Mouse (Mus musculus) heart, adult 18-20 months (tissue): ENCODE measurements around the gene Ksr2. TPM values are rescaled to one million over a fixed set of nuclear protein-coding genes. Genes with fewer than 3 reads are reported as not detected.
A peak's percentile ranks its signal among the peaks of the same experiment; 100 is the strongest.

Experiments
- DNase-seq, 2 experiments: peaks; one replicate each; pipeline ENCODE4 v3.0.0; 2021 to 2022; ENCODE audit warnings: mixed read lengths in 1 of 2
- total RNA-seq, 2 experiments: library from RNA; stranded (reverse); gene quantifications; 2 replicates each; pipeline ENCODE4 v1.2.3; 2021

The Ksr2 gene
- total RNA-seq, 2 experiments from 2014 or later: 0.07 to 0.10 TPM

DNA sequence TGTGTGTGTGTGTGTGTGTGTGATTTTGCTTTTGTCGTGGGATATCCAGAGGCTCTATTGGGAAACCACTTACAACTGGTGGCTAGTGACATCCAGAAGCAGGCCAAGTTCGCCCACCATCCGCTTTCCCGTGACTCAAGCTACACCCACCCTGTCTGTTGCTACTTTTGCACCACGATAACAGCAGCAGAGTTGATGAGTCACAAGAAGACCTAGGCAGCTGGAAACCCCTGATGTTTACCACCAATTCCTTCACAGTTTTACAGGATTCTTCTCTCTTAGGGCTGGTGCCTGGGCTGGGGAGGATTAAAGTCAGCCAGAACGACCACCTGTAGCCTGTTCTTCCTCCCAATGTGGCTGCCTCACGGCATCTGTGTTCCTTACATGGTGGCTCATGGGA lies 277.5 kb downstream of the Ksr2 start:
- DNase-seq: no peak

DNA sequence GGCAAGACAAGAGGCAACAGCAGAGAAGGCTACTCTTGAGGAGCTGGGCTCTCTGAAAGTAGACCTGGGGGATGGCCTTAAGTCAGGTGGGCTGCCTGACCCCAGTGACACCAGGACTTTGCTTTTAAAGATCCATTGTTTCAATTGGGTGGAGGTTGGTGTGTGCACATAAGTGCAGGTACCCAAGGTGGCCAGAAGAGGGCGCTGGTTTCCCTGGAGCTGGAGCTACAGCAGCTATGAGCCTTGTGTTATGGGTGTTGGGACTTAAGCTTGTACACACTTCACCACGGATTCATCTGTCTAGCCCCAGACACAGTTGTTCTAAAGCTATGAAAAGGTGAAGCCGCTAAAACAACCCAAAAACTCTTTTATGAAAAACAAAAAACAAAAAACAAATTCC lies 279.8 kb downstream of the Ksr2 start:
- DNase-seq: no peak

DNA sequence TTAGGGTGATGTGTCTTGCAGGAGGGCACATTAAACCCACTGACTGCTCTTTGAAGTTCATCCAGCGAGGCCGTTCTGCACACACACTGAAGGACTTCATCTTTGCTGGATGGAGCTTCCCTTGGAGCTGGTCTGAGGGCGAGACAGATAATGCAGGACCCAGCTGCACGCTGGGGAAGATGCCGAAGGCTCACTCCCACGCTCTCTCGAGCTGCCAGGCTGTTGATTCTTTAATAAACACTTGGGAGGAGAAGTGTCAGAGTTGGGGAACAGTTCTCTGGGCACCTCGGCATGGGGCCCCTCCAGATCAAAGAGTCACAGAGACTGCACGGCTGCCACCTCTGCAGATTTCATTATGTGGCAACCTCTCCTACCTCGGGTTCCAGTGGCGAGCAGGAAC lies 280.8 kb downstream of the Ksr2 start:
- no peak for DNase-seq

DNA sequence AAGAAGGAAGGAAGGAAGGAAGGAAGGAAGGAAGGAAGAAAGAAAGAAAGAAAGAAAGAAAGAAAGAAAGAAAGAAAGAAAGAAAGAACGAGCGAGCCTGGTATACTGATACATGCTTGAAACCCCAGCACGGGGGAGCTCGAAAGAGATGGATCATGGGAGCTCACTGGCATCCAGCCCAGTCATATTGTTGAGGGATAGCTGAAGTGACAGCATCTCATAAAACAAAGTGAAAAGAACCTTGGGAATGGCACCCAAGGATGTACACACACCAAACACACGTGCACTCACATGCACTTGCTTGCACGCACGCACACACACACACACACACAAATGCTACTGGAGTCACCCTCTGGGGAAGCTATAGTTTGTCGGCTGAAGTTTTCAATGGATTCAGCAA lies 282.6 kb downstream of the Ksr2 start:
- no peak for DNase-seq

DNA sequence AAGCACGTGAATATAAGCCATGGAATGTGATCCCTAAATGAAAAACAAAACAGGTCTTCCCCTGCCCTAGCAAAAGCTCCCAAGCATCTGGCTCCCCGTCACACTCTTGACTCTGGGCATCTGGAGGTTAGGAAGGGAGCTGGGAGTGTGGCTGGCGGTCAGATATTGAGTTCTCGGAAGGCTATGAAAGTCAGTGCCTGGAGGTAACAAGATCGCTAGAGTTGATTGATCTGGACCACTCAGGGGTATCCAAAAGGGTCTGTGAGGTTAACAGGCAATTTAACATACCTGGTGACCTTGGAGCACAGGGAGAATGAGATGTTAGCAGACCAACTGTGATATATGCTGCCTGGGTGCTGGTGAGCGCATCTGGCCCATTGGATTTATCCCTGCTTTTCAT lies 283.8 kb downstream of the Ksr2 start:
- DNase-seq: no peak

DNA sequence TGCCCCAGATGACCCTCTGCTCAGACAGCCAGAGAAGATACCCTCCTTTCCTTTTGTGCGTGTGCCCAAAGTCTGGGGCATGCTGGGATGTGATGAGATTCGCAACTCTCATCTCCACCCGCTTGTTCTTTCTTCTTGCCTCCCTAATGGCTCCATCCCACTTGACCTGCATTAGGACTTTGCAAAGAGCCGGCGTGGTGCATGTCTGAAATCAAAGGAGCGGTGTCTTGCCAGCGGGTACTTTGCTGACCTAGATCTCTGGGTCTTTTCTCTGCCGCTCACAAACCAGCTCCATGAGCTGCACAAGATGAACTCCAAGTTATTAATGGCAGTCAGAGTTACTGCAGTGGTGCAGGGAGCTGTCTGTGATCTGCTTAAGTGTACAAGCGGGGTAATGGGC lies 290.6 kb downstream of the Ksr2 start:
- DNase-seq: peak in 1 of 2 experiments; percentile 7

DNA sequence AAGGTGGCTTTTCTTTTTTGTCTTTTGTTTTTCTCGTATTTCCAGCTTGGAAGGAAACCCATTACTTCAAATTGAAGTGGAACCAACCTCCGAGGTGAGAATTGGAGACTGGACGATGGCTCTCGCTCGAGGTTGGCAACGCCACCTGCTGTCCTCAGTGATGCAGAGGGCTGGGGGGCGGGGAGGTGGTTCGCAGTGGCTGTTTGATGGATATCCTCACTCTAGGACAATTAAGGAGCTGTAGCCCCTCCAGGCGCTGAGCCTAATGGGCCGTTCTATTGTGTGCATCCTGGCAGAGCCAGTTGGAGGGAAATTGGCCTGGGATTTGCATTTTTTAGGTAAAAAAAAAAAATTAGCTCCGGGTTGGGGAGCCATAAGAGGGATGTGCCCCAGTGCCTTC lies 292.8 kb downstream of the Ksr2 start:
- no peak for DNase-seq

DNA sequence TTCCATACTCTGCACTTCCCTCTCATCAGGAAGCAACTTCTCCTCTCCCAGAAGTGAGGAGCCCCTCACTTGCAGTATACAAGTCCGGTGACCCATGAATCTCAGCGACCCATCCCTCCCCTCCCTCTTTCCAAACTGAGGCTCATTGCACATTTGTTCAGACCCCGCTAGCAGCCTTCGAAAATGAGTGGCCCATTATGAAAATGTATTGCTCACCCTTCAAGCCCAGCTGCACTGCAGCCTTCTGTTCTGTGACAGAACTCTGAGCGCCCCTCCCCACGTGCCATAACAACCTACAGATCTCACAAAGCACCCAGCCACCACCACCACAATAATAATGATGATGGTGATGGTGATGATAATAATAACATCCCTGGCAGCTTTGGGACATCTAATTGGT lies 295.5 kb downstream of the Ksr2 start:
- no peak for DNase-seq

DNA sequence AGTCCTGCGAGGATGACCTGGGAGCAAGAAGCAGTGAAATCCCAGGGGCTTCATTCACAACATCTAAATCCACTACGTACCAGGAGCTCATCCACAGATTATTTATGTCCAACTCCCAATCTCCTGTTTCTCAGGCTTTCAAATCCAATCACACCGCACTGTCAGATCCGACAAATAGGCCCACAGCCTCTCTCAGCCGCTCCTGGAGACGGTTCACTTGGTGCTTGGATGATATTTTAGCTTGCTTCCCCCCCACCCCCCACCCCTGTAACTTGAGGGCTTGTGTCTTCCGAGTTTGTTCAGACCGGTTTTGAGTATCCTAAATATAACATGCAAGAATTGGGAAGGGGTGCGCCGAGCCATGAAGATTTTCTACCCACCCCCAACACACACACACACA lies 297.8 kb downstream of the Ksr2 start:
- DNase-seq: no peak

DNA sequence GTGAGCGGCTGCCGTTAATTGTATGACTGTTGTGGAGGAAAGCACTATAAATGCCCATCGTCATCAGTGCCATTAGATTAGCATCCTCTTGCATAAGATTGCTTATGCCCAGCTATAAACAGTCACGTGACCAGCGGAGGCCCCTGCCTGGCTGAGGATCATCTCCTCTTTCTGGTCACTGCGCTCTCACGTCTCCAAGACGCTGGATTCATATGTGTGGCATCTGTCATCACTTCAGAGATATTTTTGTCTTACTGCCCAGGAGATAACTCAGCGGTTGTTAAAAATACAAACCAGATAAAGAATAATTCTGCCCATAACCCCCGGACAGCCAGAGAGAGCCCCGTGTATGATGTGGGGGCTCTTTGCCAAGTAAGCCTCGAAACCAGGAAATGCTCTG lies 298.4 kb downstream of the Ksr2 start:
- DNase-seq: peak; percentile 21 to 37

DNA sequence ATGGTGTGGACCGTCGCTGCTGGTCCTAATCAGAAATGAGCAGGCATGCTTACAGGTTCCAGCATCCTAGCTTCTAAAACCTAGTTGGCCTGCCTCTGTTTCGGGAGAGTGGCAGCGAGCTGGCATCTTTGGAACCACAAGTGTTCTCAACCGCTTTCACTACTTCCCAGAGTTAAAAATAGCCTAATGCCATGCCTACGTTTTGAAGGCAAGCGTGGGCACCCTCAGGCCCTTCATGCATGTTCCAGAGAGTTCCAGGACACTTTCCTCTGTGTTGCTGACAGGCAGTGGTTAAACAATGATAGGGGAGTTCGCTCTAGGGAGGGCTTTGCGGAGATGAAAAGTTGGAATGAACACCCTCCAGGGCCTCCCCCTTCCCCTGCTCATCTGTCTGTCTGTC lies 303.3 kb downstream of the Ksr2 start:
- DNase-seq: peak; percentile 22 to 28

DNA sequence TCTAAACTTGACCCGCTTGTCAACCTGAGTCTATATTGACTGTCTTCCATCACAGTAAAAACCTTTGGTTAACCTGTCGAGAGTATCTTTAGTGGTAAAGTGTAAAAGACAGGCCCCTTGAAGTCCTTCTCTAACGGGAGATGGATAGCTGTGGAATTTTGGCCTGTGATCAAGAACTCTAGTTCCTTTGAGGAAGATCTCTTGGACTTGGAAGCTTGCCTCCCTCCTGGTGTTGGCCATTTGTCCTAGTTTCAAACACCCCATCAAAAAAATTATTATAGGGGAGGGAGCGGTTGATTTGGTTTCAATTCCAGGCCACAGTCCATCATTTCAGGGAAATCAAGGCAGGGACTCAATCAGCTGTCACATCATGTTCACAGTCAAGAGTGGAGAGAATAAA lies 309.5 kb downstream of the Ksr2 start:
- no peak for DNase-seq

DNA sequence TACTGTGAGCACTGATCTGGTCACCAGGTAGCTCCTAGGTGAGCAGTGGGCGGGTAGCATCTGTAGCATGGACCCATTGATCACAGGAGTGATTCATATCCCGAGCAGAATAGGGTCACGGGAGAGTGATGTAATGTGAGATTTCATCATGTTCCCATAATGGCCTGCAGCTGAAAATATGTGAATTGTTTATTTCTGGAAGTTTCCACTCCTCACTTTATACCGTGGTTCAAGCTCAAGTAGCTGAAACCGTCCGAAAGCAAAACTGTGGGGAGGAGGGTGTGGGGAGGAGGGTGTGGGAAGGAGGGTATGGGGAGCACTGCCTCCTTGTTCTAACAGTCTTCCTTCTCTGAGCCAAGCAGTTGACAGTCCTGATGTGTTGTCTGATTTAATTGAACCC lies 312.7 kb downstream of the Ksr2 start:
- no peak for DNase-seq

DNA sequence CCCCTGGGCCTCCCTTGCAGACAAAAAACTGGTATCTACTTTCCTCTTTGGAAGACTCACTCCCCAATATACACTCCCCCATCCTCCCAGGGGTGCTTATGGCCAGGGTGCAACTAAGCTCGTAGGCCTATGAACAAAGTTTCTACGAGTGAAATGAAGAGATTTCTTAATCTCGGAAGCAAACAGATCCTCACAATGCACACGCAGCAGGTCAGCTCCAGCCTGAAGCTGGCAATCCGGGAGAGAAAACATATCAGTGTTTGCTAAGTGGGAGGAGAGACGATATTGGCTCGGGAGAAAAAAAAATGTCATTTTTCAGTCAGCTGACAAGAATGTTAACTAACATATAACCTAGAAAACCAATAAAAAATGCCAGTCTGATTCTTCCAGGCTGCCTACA lies 313.3 kb downstream of the Ksr2 start:
- no peak for DNase-seq

DNA sequence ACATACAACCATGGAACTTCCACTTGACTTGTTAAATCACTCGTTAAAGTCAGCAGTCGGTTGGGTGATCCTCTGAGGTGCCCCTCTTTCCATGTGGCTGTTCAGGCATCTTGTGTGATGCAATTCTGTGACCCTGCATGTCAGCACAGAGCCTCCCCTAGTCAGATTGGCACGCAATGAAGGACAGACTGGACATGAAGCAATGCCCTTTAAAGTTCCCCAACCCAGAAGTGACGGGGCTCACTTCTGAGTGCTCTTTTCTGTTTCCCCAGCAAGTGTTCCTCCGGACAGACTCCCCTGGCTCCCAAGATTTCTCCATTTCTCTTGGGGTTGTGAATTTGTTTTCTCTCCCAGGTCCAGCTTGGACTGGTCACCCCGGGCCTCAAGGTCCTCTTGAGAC lies 317.5 kb downstream of the Ksr2 start:
- no peak for DNase-seq

DNA sequence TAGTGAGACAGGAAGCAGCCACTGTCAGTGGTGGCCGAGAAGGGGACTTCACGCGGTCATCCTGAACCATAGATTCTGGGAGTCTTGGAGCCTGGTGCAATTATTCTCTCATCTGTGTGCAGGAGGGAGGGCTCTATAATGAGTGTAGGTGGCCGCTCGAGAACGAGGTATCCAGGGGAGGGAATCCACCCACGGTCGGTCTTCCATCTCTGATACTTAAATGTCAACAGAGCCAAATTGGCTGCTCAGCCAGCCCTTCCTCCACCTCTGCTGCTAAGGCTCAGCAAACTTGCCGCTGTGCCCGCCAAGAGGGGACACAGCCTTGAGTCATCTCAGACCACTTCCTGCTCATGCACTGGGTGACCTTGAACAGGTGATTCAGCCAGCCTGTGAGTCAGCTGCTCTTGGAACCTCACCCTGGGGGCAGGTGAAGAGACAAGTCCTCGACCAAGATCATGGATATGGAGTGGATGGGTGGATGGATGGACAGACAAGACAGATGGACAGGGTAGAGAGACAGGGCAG lies 330.9 kb downstream of the Ksr2 start:
- no peak for DNase-seq

DNA sequence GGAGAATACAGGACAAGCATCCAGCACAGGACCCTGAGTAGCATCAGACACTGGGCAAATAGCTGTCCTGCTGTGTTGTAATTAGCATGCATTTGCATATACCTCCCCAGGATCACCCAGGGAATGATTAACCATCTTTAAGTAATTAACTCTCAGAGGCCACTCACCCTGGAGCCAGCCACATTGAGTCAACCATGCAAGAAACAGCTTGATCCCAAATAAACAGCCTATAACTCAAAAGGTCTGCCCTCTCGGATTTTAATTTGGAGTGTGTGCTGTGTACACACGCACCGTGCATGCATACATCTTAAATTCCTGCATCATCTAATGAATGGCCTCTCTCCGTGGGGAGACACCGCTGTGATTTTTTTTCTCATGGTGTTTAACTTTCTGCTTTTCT lies 335.6 kb downstream of the Ksr2 start:
- DNase-seq: no peak

DNA sequence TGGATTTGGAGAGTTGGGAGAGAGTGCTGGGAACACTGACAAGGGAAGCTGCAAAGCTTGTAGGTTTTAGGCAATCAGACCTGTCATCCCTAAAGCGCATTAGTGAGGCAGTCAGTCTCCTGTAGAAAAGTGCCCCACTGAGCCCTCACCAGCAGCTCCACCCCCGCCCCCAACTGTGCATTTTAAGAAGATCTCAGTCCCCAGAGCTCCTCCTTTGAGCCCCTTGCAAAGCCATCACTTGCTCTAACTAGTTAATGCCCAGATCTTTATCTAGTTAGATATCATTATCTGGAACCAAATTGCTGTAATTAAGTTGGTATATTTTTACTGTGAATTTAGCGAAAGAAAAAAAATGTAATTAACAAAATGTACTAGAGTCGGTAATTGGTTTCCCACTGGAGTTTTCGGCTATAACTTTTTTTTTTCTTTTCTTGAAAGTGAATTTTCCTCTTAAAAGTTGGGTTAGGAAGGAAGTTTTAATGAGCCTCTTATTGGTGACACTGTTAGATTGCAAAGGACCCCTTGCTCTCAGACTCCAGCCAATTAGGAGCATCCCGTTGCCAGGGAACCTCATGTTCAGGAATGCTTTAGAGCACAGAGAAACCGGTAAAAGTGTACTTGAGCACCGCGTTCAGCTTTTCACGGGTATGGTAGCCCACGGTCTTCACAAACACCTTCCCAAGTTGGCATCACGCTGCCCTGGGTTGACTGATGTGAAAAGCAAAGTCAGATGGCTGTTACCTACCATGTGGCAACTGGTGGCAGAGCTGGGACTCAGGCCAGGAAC lies 344.1 kb downstream of the Ksr2 start:
- DNase-seq: no peak

DNA sequence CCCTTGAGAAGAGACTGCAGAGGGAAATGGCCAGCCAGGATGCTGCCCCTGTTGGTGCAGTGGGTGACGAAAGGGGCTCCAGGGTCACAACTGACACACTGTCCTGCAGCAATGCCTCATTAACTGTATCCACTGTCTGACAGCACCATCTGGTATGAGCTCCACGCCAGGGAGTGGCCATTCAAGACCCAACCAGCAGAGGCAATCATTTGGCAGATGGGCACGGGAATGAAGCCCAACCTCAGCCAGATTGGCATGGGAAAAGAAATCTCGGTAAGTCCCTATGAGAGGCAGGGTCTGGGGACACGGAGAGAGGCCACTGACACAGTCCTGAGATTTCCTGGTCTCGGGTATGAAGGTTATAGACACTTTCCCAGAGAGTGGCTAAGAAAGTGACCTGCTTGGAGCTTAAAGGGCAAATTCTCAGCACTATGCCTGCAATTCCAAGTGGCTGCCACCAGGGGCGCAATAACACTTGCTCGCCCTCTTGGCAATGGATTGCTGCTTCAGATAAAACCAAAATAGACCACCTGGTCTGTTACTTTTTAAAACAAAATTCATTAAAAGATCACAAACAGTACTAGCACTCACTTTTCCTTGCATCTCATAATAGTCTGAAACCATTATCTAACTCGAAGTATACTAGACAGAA lies 347.5 kb downstream of the Ksr2 start:
- no peak for DNase-seq

DNA sequence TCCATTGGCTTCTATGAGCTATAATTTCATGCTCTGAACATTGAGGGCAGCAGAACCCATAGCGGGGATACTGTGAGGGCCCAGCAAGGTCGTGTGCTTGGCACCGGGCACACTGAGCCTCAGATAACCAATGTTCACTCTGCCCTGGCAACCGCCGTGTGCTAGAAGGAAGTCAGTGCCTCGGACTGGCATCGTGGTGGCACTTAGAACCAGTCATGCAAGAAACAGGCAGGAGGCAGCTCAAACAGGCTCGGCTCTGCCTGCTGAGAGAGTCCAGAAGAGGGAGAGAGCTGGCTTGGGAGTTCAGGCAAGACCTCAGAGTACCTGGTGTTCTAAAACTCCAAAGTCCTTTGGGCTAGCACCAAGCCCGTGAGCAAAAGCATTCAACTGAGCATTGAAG lies 350.7 kb downstream of the Ksr2 start:
- peak; percentile 22 to 25 for DNase-seq

DNA sequence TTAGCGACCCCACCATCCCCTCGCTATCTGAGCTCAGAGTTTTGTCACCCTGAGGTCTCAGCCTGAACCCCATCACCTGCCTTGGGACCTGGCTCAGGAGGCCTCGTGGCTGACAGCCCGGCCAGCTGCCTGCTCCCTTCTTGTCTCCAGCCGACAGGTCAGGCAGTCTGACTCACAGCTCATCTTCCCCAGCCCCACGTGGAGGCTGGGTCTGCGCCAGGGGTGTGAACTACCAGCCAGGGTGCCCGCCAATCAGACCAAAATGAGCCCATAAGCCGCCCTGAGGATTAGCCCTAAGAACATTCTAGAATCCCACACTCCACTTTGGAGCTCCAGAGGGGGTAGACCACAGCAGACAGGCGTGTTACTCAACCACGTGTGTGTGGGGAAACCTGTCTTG lies 365.4 kb downstream of the Ksr2 start:
- DNase-seq: peak; percentile 21 to 24

DNA sequence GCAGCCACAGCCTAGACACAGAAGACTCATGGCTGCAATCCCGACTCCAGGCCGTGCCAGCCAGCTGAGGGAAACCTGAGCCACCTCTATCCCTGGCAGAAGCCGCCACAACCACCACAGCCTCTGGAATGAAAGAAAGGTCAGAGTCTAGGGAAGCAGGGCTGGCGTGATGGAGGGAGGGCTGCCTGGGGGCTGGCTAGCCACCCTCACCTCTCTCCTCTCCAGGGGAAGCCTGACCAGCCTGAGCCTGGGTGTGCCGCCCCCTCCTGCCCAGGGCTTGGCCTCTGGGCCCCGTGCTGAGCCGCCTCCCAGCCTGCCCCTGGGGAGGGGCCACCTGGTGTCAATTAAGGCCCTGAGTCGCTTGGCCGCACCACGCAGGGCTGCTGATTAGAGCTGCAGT lies 366.9 kb downstream of the Ksr2 start, which contains the start of gene Nos1:
Nos1 (plus strand) TSS at position 352 of the 400 bp plus-strand sequence.
- peak; percentile 36 to 51 for DNase-seq

DNA sequence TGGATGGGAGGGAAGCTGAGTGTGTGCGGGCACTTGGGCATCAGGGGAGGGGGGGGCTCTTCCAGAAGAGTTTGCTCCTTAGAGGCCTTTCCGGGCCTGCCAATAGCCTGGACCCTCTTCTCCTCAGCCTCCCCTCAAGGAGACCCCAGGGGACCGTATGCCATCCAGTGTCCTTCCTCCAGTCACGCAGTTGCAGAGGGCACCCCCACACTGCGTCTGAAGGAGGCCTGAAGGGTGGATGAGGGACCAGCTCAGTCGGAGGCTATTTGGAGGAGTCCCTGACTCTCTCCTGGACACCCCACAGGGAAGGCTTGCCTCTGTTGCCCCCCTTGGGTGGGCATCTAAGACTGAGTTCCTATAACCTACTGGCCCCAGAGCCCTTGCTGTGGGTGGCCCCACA lies 367.4 kb downstream of the Ksr2 start:
- DNase-seq: no peak

DNA sequence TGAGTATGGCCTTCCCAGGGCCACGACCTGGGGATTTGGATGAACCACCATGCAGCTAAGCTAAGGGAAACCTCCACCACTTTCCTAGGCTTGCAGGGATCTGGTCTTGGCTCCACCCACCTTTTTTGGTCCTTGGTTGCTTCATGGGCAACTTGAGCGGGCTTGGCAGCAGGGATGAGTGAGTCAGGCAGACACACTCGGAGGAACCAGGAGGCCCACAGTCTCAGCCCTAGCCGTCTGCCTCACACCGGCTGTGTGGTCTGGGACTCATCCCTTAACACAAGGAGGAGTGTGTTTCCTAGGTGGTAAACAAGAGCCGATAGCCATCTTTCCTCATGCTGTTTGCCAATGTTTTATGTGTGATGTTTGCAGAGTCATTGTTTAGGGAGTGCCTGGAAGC lies 376.3 kb downstream of the Ksr2 start:
- DNase-seq: no peak
